Comparison of ENCODE assay signal across 8 mouse cellular contexts in genomic region chrX:20869962-20870513, GRCm38 (mm10). TPM values are rescaled to one million over a fixed set of nuclear protein-coding genes. Genes with fewer than 3 reads are reported as not detected.
DNase-seq lines count a peak whose midpoint lies in the region; ATAC-seq and TF ChIP-seq lines count a peak whose summit lies in the region.

Timp1 (plus strand) TSS chrX:20870166.

- H3K9me3 ChIP-seq in heart, embryonic 11.5 days (replicated peaks; ENCODE audit: control insufficient read depth, low read length) = no peaks in the 10 kb centered on the region
- no peaks in the 10 kb centered on the region for H3K9me3 ChIP-seq in limb, embryonic 12.5 days
- H3K9me3 ChIP-seq in midbrain, embryonic 14.5 days (ENCODE audit: control insufficient read depth, low read length) = no peaks in the 10 kb centered on the region

- intact Hi-C loops in left cerebral cortex, adult 2 months (cut with DNase I) = loop anchor here (2.0 to 5.0 kb wide), 2 partner anchors 43 to 55 kb away; no protein-coding TSS in a partner anchor
- intact Hi-C loops in left cerebral cortex, postnatal 14 days (cut with DNase I) = loop anchor here (5.0 to 10.0 kb wide), 2 partner anchors 55 to 77 kb away; partner anchors contain the start of gene Syn1

- DNase-seq in left cerebral cortex, adult 2 months (ENCODE audit: extremely low spot score in 1 of 2, low spot score in 2 of 2) = peak; percentile 28 to 52
- no peak for DNase-seq in left cerebral cortex, postnatal 14 days (ENCODE audit: low spot score in 2 of 2)
- DNase-seq in embryo, embryonic 10.5 days (ENCODE audit: low spot score) = peak; percentile 71
- DNase-seq in midbrain, embryonic 14.5 days = peak; percentile 11
- DNase-seq in cerebellum, adult 8-10 months = no peak
- DNase-seq in MN1 (ENCODE audit: low spot score) = no peak

- peak within 1 kb of the TSS; percentile 63; the same call in 1 of the 2 replicates for H3K9ac ChIP-seq in heart, embryonic 11.5 days (ENCODE audit: low read depth, low read length)
- no peak within 1 kb of the TSS; the same call in 1 of the 2 replicates for H3K9ac ChIP-seq in limb, embryonic 12.5 days (replicated peaks)
- no peak within 1 kb of the TSS for H3K9ac ChIP-seq in midbrain, embryonic 14.5 days (replicated peaks; ENCODE audit: low read length)

- H3K36me3 ChIP-seq in heart, embryonic 11.5 days (ENCODE audit: control insufficient read depth, insufficient read depth, low read length) = no peaks in the 10 kb centered on the region
- no peaks in the 10 kb centered on the region for H3K36me3 ChIP-seq in limb, embryonic 12.5 days
- no peaks in the 10 kb centered on the region for H3K36me3 ChIP-seq in midbrain, embryonic 14.5 days (ENCODE audit: control insufficient read depth, insufficient read depth, low read length)

- H3K4me1 ChIP-seq in heart, embryonic 11.5 days (ENCODE audit: control insufficient read depth, insufficient read depth, low read length) = no peaks in the 10 kb centered on the region
- no peaks in the 10 kb centered on the region for H3K4me1 ChIP-seq in limb, embryonic 12.5 days (replicated peaks)
- H3K4me1 ChIP-seq in midbrain, embryonic 14.5 days (ENCODE audit: control insufficient read depth, insufficient read depth, low read length) = no peaks in the 10 kb centered on the region

- H3K27ac ChIP-seq in left cerebral cortex, adult 2 months = peak within 1 kb of the TSS; percentile 24
- no peak within 1 kb of the TSS for H3K27ac ChIP-seq in heart, embryonic 11.5 days (ENCODE audit: low read depth, low read length)
- H3K27ac ChIP-seq in limb, embryonic 12.5 days = no peak within 1 kb of the TSS
- H3K27ac ChIP-seq in midbrain, embryonic 14.5 days (replicated peaks; ENCODE audit: low read depth, low read length) = no peak within 1 kb of the TSS

- no peak for TF ChIP-seq CTCF in left cerebral cortex, adult 2 months (IDR thresholded peaks at IDR 0.05)

- no peaks in the 10 kb centered on the region for H3K27me3 ChIP-seq in heart, embryonic 11.5 days (ENCODE audit: control insufficient read depth, insufficient read depth, low read length)
- H3K27me3 ChIP-seq in limb, embryonic 12.5 days = no peaks in the 10 kb centered on the region
- H3K27me3 ChIP-seq in midbrain, embryonic 14.5 days (ENCODE audit: control insufficient read depth, insufficient read depth, low read length) = no peaks in the 10 kb centered on the region

- peak within 1 kb of the TSS; percentile 62 for H3K4me2 ChIP-seq in heart, embryonic 11.5 days
- peak within 1 kb of the TSS; percentile 54 for H3K4me2 ChIP-seq in limb, embryonic 12.5 days
- H3K4me2 ChIP-seq in midbrain, embryonic 14.5 days (ENCODE audit: low read length) = no peak within 1 kb of the TSS

- no peak within 1 kb of the TSS for H3K4me3 ChIP-seq in left cerebral cortex, adult 2 months
- peak within 1 kb of the TSS; percentile 42 for H3K4me3 ChIP-seq in heart, embryonic 11.5 days (ENCODE audit: low read depth, low read length)
- peak within 1 kb of the TSS; percentile 29 for H3K4me3 ChIP-seq in limb, embryonic 12.5 days (replicated peaks)
- H3K4me3 ChIP-seq in midbrain, embryonic 14.5 days (replicated peaks; ENCODE audit: low read depth, low read length) = no peak within 1 kb of the TSS

- 18% methylated on average over 16 of the region's 18 CpGs for WGBS in heart, embryonic 11.5 days (ENCODE audit: insufficient replicate concordance)
- WGBS in limb, embryonic 12.5 days = 18% methylated on average over 18 of the region's 18 CpGs
- 27% methylated on average over 18 of the region's 18 CpGs for WGBS in midbrain, embryonic 14.5 days

- peak; percentile 71 for ATAC-seq in heart, embryonic 11.5 days (replicated peaks; ENCODE audit: insufficient number of reproducible peaks, low FRiP score, low TSS enrichment)
- ATAC-seq in limb, embryonic 12.5 days (ENCODE audit: insufficient number of reproducible peaks, insufficient read depth, low FRiP score, low TSS enrichment, low read depth) = peak; percentile 85; the same call in 1 of the 2 replicates
- no peak for ATAC-seq in midbrain, embryonic 14.5 days (ENCODE audit: low FRiP score, low TSS enrichment)

RNA-seq across cellular contexts. Expression of gene Timp1, which starts in this region (rescaled TPM):
- total RNA-seq in left cerebral cortex, adult 2 months (2021) = 1 to 10 TPM; 1.0 to 1.3 TPM
- 1 to 10 TPM in 1 of 2 experiments, not detected in 1; 1.2 TPM for total RNA-seq in left cerebral cortex, postnatal 14 days (2021)
- polyA plus RNA-seq in heart, embryonic 11.5 days (2014; fragmentation: Nextera tagmentation; extraction: Ambion mirVana) = 33.6 and 34.7 TPM in 2 replicates
- 14.7 and 15.6 TPM in 2 replicates for polyA plus RNA-seq in limb, embryonic 12.5 days (2016; fragmentation: Nextera tagmentation; extraction: Ambion mirVana)
- polyA plus RNA-seq in midbrain, embryonic 14.5 days (2014; fragmentation: Nextera tagmentation; extraction: Ambion mirVana) = 1.9 and 3.5 TPM in 2 replicates

Comparison
In these comparisons a context has a peak if more than half of its experiments do, and no peak if none do; other contexts are left out.
1. DNase-seq: peak in left cerebral cortex, adult 2 months (2 of 2), embryo, embryonic 10.5 days (single experiment) and midbrain, embryonic 14.5 days (single experiment); none in left cerebral cortex, postnatal 14 days (0 of 2), cerebellum, adult 8-10 months (single experiment) and MN1 (single experiment).
2. H3K4me3 ChIP-seq: peak in heart, embryonic 11.5 days (single experiment) and limb, embryonic 12.5 days (single experiment); none in left cerebral cortex, adult 2 months (single experiment) and midbrain, embryonic 14.5 days (single experiment).